Mouse (Mus musculus): ENCODE results near the gene Ccng2. TPM values are rescaled to one million over a fixed set of nuclear protein-coding genes. Genes with fewer than 3 reads are reported as not detected.

The Ccng2 gene
- total RNA-seq (2021) = 1 to 10 TPM; 8.4 to 10.0 TPM
- long read RNA-seq, experiment 1, transcript Ccng2-201 (8 exons, 2,810 nt) = major isoform, 21 of 23 reads
- long read RNA-seq, experiment 1, partial matches to known transcripts = 1 of 23 reads
- long read RNA-seq, experiment 1, other reads (novel, unspliced or antisense) = 1 of 23 reads
- long read RNA-seq, experiment 2, transcript Ccng2-201 (8 exons, 2,810 nt) = major isoform, 11 of 13 reads
- long read RNA-seq, experiment 2, partial matches to known transcripts = 1 of 13 reads
- long read RNA-seq, experiment 2, other reads (novel, unspliced or antisense) = 1 of 13 reads

DNA sequence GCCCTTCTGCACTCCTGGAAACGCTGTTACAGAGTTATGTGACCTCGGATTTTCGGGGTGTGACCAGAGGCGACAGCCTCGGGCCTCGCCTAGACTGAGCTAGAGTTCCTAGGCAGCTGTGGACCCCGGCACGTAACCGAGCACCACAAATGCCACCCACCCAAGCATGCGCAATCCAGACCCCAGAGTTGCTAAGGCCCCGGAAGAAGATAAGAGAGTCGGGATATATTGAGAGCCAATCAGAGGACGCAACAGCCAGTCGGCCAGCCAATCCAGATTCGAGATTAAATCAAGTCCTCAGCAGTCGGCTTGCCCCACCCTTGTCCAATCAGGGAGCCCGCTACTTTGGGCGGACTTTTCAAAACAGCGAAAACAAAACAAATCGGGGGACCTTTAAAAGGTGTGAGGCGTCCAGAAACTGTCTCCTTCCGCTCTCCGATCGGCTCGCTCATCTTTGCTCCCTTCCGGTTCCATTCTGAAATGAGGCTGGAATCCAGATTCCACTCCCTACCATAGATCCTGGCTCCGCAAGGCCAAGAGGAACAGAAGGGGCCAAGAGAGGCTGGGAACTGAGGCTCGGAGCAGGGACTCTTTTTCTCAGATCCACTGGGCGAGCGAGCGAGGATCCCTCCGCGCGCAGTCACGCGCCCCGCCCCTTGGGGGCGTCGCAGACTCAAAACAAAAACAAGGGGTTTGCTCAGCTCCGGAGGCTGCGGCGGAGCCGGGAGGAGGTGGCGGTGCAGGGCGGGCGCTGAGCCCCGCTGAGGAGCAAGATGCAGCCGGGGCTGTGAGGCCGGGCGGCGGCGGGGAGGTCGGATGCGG is at the start of gene Ccng2:
Gene Ccng2, plus strand, starts transcription at position 375 of the 822 bp plus-strand sequence.
- DNase-seq (ENCODE audit: low spot score) = peak; percentile 99

GRCm38 (mm10) chr5:93218375-93218774 is 48.7 kb upstream of the Ccng2 start:
- no peak for DNase-seq (ENCODE audit: low spot score)

DNA sequence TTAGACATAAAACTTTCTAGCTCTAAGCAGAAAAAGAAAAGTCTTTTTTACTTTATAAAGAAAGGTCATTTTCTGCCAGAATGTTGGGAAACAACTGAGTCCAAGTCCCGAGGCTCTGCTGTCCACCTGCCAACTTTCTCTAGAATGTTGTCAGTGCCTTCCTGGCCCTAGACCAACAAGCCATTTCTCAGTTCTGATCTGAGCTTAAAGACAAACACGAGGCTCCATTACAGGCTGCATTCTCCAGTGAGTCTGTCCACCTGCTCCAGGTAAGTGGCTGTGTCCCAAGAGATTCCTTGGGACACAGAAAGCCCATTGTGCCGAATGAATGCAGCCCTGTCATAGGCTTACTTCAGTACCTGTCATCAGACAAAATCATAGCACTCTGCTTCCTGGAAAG is 45.4 kb upstream of the Ccng2 start:
- DNase-seq (ENCODE audit: low spot score) = peak; percentile 55

DNA sequence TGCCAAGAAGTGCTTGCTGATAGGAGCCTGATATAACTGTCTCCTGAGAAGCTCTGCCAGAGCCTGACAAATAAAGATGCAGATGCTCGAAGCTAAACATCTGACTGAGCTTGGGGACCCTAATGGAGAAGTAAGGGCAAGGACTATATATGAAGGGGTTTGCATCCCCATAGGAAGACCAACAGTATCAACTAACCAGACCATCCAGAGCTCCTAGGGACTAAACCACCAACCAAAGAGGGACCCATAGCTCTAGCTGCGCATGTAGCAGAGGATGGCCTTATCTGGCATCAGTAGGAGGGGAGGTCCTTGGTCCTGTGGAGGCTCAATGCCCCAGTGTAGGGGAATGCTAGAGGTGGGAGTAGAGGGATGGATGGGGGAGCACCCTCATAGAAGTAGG is 42.5 kb upstream of the Ccng2 start:
- no peak for DNase-seq (ENCODE audit: low spot score)

DNA sequence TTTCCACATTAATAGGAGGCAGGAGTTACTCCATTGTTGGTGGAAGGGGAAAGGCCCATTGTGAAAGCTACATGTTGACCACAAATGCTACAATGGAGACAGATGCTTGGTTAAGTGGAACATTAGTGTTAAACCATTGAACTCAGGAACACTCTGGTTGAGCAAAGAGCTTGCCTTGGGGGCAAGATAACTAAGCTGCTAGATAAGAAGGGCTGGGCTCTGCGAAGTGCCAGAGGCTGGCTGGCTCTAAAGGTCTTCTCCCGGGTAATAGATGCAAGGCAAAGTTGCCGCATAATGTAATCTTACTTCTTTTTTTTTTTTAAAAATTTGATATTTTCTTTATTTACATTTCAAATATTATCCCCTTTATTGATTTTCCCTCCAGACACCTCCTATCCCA is 39.9 kb upstream of the Ccng2 start:
- no peak for DNase-seq (ENCODE audit: low spot score)

DNA sequence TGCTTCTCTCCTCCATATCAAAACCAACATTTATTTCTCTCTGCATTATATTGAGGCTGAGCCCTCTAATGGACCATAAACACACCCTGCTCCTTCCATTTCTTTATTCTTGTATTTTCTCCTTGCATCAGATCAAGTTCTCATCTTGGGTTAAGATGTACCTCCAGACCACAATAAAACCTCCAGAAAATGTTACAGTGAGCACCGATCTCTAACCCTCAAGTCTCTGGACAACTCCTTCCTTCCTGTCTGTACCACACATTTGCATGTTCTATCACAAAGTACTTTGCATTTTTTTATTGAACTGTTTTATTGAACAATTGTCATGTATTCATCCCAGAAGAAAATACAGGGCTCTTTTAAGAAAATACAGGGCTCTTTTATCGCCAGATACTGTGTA is 37.5 kb upstream of the Ccng2 start:
- no peak for DNase-seq (ENCODE audit: low spot score)

DNA sequence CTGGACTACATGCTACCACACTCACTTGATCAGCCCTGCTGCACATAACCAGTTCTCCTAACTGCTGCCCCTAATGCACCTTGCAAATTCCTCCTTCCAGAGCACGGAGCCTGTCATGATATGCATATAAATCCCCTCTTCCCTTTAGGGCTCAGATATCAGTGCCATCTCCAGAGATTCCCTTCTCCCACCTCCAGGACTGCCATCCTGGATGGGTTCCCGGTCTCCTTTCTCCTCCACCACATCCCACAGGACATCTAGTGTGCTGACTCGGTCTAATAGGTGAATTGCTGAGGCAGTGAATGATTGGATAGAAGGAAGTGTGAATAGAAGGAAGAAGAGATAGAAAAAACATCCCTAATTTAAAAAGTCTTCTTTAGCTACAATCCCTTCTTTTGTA is 35.3 kb upstream of the Ccng2 start:
- DNase-seq (ENCODE audit: low spot score) = no peak

GRCm38 (mm10) chr5:93232838-93233237 is 34.2 kb upstream of the Ccng2 start:
- DNase-seq (ENCODE audit: low spot score) = no peak

- DNase-seq (ENCODE audit: low spot score) = no peak
These were observed 32.9 kb upstream of the Ccng2 start for GRCm38 (mm10) chr5:93234130-93234529.

DNA sequence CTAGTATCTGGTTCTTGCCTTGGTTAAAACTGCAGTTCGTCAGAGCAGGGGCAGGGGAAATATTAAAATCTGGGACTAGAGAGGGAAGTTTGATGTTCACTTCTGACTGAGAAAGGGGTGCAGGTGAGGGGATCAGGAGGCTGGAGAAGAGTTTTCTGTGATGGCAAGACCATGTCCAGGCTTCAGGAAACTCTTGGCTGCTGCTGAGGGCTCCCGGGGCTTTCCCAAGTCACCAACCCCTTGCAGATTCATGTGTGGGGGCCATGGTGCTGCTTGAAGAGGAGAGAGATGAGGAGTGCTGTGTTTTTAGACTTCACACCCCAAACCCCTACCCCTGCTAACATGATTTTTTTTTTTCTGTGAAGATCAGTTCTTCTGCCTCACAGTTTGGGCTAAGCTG is 32.5 kb upstream of the Ccng2 start:
- DNase-seq (ENCODE audit: low spot score) = no peak

DNA sequence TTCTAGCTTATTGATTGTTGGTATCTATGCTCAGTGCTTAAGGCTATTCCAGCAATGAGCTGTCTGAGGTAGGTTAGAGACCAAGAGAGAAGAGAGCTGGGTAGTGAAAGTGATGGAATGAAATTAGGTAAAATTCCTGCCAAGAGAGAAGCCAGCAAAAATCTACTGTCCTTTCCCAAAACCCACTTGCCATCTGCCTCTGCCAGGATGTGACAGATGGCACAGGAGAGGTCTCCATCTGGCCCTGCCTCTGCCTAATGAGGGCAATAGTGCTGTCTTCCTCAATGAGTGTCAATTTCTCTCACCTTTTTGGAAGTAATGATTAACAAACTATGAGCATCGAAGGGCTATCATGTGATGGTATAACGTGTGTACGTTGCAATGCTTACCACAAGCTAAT is 31.2 kb upstream of the Ccng2 start:
- DNase-seq (ENCODE audit: low spot score) = no peak

GRCm38 (mm10) chr5:93236541-93236940 is 30.5 kb upstream of the Ccng2 start:
- no peak for DNase-seq (ENCODE audit: low spot score)

GRCm38 (mm10) chr5:93239590-93240544 is 27.2 kb upstream of the Ccng2 start:
- no peak for DNase-seq (ENCODE audit: low spot score)

DNA sequence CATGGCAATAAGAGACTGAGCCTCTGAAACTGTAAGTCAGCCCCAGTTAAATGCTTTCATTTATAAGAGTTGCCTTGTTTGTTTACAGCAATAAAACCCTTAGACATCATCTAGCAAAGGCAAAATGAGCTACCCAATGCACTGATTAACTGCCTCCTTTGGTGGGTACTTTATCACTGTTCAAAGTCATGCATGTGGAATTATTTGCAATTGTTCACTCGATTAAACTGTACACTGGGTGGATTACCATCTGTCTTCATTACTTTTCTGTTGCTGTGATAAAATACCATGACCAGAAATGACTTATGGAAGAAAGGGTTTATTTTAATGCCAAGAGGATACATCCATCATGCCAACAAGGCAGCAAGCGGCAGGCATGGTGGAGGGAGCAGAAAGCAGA is 21.8 kb upstream of the Ccng2 start:
- no peak for DNase-seq (ENCODE audit: low spot score)

- no peak for DNase-seq (ENCODE audit: low spot score)
These were observed 17.0 kb upstream of the Ccng2 start for GRCm38 (mm10) chr5:93249940-93250578.

DNA sequence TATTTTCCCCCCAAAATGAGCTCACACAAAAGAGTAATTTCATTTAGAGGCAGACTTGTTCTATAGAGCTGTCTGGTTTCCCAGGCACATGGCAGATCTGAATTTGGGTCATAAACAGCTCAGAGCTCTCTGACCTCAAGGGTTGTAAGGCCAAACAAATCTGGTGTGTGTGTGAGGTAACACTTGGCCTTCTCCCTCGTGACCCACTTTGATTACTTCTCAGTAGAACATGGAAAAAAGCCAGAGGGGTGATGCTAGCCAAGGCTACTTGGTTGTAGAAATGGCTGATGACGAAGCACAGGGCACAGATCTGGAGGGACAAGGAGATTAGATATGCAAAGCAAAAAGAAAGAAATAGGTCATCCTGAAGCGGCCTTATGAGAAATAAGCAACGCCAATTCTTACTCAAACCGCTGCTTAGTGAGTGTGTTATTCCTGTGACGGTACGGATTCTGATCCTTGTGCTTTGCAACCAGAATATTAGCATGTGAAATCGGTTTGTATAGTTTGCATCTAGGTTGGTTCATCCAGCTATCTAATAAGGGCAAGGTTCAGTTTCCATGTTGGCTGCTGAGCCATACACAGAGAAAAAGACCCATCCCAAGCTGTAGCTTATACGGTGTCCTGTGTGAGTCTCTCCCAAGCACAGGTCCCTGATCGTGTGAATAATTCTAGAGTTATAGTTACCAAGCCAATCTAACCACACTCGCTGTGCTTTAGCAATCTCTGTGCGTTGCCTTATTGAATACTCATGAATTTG is 15.9 kb upstream of the Ccng2 start:
- DNase-seq (ENCODE audit: low spot score) = peak; percentile 89

GRCm38 (mm10) chr5:93255759-93256265 is 11.2 kb upstream of the Ccng2 start:
- no peak for DNase-seq (ENCODE audit: low spot score)

- no peak for DNase-seq (ENCODE audit: low spot score)
These were observed 10.1 kb upstream of the Ccng2 start for GRCm38 (mm10) chr5:93256820-93257405.

- no peak for DNase-seq (ENCODE audit: low spot score)
These were observed 7.7 kb upstream of the Ccng2 start for GRCm38 (mm10) chr5:93259349-93259748.

- DNase-seq (ENCODE audit: low spot score) = no peak
These were observed 6.1 kb upstream of the Ccng2 start for GRCm38 (mm10) chr5:93260983-93261382.

Measured in gastrocnemius, adult 18-20 months (tissue).